Mouse (Mus musculus): ENCODE data around the gene Gdi2.
"Not testable (repeated sequence)": the region's sequence is repeated elsewhere in the genome, so short reads cannot be mapped to it uniquely, and the experiment has no call there.

DNA sequence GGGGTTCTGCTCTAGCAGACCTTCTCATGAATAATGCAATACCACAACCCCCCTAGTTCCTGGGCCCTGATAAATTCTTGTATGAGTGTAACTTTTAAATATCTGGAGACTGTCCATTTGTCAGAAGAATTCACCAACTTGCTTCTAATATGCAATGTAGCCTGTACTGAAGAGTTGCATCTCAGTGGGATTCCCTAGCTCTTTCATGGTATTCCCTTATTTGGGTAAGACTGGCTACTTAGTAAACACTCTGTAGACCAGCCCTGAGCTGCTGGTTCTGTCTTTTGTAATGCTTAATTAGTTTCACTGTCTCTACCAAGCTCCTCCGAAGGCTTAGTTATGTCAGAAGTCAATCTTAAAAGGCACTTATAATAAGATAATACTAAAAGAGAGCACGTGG lies 6.7 kb upstream of the Gdi2 start:
- TF ChIP-seq CTCF (IDR thresholded peaks at IDR 0.05; ENCODE audit: extremely low read depth, insufficient read length, insufficient replicate concordance, low read depth, low read length); POLR2A (IDR thresholded peaks at IDR 0.05; ENCODE audit: low read depth, low read length): not testable (repeated sequence)

Data from small intestine, adult 2 months (tissue).